Mouse (Mus musculus): ENCODE data around the gene Tex13c1. TPM values are rescaled to one million over a fixed set of nuclear protein-coding genes. Genes with fewer than 3 reads are reported as not detected.

Gene Tex13c1
- total RNA-seq (2017), result not detected in 2 replicates

GRCm38 (mm10) chrX:43590860-43591259 is at the start of gene Tex13c1:
Tex13c1 (plus strand) TSS chrX:43591160.
- ATAC-seq (ENCODE audit: extremely low read depth, insufficient number of reproducible peaks, low FRiP score, poor library complexity, severe bottlenecking), result no peak

Other genes starting within 250 kb of the Tex13c1 start
- not detected in 2 replicates for gene Tenm1, start 162.0 kb upstream of the Tex13c1 start, total RNA-seq (2017)